Mouse (Mus musculus): ENCODE results near the gene Scap. TPM values are rescaled to one million over a fixed set of nuclear protein-coding genes. Genes with fewer than 3 reads are reported as not detected.

Gene Scap
- polyA plus RNA-seq (2015; fragmentation: Nextera tagmentation; extraction: Ambion mirVana): 14.9 and 15.7 TPM in 2 replicates

DNA sequence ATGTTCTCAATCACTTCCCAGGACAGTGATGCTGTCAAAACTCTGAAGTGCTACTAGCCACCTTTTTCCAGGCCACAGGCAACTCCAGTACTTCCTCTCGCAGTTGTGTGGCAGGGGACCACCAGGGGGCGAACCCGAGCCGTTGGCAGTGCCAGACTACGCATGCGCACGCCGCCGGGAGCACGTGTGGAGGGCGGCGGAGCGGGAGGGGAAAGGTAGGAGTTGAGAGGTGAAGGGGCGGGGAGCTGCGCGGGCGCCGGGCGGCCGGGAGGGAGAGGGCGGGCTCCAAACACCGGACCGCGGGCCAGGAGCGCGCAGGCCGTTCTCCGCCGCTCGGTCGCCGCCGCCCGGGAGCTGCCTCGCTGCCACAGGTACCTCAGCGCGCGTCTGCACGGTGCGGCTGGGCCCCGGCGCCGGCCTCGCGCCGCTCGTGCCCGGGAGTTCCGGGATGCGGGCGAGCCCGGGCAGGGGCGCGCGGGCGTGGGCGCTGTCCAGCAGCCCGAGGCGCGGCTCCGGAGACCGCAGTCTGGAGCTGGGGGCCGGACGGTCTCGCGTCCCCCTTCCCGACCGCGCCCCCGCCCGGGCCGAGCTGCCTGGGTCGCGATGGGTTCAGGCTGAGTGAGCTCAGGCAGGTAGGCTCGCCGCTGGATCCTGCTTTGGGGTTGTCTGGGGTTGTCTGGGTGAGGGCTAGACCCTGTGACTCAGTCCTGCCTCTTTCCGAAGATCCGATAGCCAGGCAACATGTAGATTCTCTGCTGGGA is at the start of gene Scap:
Gene Scap (plus strand): TSS at position 154 of the 761 bp plus-strand sequence.
- H3K36me3 ChIP-seq (ENCODE audit: control insufficient read depth, insufficient read depth): no peaks in the 10 kb centered on the region
- H3K9ac ChIP-seq (ENCODE audit: low read depth, low read length): peak within 1 kb of the TSS; percentile 64
- no peaks in the 10 kb centered on the region for H3K27me3 ChIP-seq (replicated peaks; ENCODE audit: control insufficient read depth, insufficient read depth, low read length)
- no peaks in the 10 kb centered on the region for H3K4me1 ChIP-seq (replicated peaks; ENCODE audit: control insufficient read depth, insufficient read depth, low read length)
- H3K4me2 ChIP-seq (replicated peaks; ENCODE audit: low read depth): peak within 1 kb of the TSS; percentile 75
- TF ChIP-seq CTCF (IDR thresholded peaks at IDR 0.05; ENCODE audit: low read depth): peak; percentile 99
- peak within 1 kb of the TSS; percentile 79 for H3K4me3 ChIP-seq (ENCODE audit: low read depth, low read length)
- no peak within 1 kb of the TSS; the same call in 1 of the 2 replicates for H3K27ac ChIP-seq (ENCODE audit: low read depth, low read length)
- no peaks in the 10 kb centered on the region for H3K9me3 ChIP-seq (ENCODE audit: control insufficient read depth)
- WGBS: under 1% methylated on average over 67 of the region's 78 CpGs
- ATAC-seq: peak; percentile 91

DNA sequence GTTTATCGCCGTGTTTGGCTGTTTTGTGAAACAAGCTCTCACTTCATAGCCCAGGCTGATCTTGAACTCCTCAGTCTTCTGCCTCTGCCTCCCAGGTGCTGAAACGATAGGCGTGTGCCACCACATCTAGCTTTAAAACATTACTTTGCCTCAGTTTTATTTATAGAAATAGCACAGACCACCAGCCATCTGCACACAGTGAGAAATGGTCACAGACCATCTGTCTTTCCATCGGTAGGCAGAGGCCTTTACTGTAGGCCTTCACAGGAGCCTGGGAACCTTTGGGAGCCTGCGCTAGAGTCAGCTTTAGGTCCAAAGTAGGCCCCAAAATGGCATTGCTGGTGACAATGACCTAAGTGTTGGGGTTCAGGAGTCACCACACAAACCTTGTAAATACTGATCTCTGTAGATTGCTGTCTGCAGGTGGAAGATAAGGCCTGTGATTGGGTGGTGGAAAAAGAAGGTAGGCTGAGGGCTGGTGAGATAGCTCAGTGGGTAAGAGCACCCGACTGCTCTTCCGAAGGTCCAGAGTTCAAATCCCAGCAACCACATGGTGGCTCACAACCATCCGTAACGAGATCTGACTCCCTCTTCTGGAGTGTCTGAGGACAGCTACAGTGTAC is 48.9 kb upstream of the Scap start:
- Histone ChIP-seq H3K27ac (ENCODE audit: low read depth, low read length) (no peak overlapping the region), H3K9ac (ENCODE audit: low read depth, low read length) (no peak overlapping the region), H3K4me2 (replicated peaks; ENCODE audit: low read depth) (no peak overlapping the region), H3K27me3 (replicated peaks; ENCODE audit: control insufficient read depth, insufficient read depth, low read length) (no peaks in the 10 kb centered on the region), H3K4me1 (replicated peaks; ENCODE audit: control insufficient read depth, insufficient read depth, low read length) (no peaks in the 10 kb centered on the region), H3K4me3 (ENCODE audit: low read depth, low read length) (no peak overlapping the region), H3K9me3 (ENCODE audit: control insufficient read depth) (no peaks in the 10 kb centered on the region), H3K36me3 (ENCODE audit: control insufficient read depth, insufficient read depth) (no peaks in the 10 kb centered on the region)
- ATAC-seq: no peak
- 91% methylated on average over 8 of the region's 10 CpGs for WGBS
- no peak for TF ChIP-seq CTCF (IDR thresholded peaks at IDR 0.05; ENCODE audit: low read depth)

GRCm38 (mm10) chr9:110287321-110287924 is 45.7 kb upstream of the Scap start:
- Histone ChIP-seq H3K9ac (ENCODE audit: low read depth, low read length) (no peak overlapping the region), H3K9me3 (ENCODE audit: control insufficient read depth) (no peaks in the 10 kb centered on the region), H3K4me1 (replicated peaks; ENCODE audit: control insufficient read depth, insufficient read depth, low read length) (no peaks in the 10 kb centered on the region), H3K36me3 (ENCODE audit: control insufficient read depth, insufficient read depth) (no peaks in the 10 kb centered on the region), H3K27me3 (replicated peaks; ENCODE audit: control insufficient read depth, insufficient read depth, low read length) (no peaks in the 10 kb centered on the region), H3K4me3 (ENCODE audit: low read depth, low read length) (no peak overlapping the region), H3K4me2 (replicated peaks; ENCODE audit: low read depth) (no peak overlapping the region), H3K27ac (ENCODE audit: low read depth, low read length) (no peak overlapping the region)
- WGBS: 83% methylated on average over 7 of the region's 7 CpGs
- no peak for ATAC-seq
- no peak for TF ChIP-seq CTCF (IDR thresholded peaks at IDR 0.05; ENCODE audit: low read depth)

DNA sequence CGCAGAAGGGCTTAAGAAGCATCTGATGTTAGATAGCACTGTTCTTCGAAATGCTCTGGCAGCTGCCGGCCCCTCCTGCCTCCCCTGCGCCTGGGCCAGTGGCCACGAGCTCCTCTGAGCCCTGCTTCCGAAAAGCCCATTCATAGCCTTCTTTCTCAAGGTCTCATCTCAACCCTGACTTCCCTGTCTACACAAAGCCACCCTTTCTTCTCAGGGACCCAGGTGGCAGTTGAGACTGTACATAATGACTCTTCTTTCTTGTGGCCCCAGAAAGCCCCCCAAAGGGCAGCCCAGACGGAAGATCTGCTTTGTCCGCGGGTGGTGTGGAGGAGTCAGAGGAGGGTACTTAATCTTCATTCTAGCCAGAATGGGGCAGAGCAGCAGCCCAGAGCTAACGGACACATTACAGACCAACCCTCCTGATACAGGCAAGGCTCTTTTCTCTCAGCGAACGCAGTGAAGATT is 39.8 kb upstream of the Scap start:
- H3K27me3 ChIP-seq (replicated peaks; ENCODE audit: control insufficient read depth, insufficient read depth, low read length): no peaks in the 10 kb centered on the region
- no peaks in the 10 kb centered on the region for H3K4me1 ChIP-seq (replicated peaks; ENCODE audit: control insufficient read depth, insufficient read depth, low read length)
- no peak overlapping the region for H3K4me3 ChIP-seq (ENCODE audit: low read depth, low read length)
- H3K4me2 ChIP-seq (replicated peaks; ENCODE audit: low read depth): no peak overlapping the region
- no peak for TF ChIP-seq CTCF (IDR thresholded peaks at IDR 0.05; ENCODE audit: low read depth)
- no peak overlapping the region for H3K27ac ChIP-seq (ENCODE audit: low read depth, low read length)
- H3K9ac ChIP-seq (ENCODE audit: low read depth, low read length): no peak overlapping the region
- ATAC-seq: no peak
- WGBS: 71% methylated on average over 12 of the region's 12 CpGs
- no peaks in the 10 kb centered on the region for H3K9me3 ChIP-seq (ENCODE audit: control insufficient read depth)
- H3K36me3 ChIP-seq (ENCODE audit: control insufficient read depth, insufficient read depth): no peaks in the 10 kb centered on the region

DNA sequence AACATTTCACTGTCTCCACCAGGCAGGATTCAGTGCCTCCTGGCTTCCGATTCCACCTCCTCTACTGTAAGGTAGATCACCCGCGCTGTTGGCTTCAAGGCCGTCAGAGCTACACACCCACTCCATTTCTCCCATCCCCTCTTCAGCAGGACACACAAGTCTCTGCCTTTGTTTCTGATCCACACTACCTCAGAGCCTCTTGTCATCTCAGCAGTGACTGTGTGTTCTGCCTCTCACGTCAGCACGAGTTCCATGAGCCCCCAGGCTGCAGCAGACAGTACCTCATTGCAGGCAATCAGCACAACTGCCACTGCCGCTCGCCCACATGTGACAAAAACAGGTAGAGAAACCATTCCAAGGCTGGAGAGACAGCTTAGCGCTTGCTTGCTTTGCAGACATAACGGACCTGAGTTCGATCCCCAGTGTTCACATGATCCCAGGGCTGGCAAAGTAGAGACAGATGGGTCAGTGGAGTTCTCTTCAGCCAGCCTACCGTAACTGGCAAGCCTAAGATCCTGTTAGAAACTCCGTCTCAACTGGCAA is 39.1 kb upstream of the Scap start:
- Histone ChIP-seq H3K27ac (ENCODE audit: low read depth, low read length) (no peak overlapping the region), H3K4me3 (ENCODE audit: low read depth, low read length) (no peak overlapping the region), H3K4me1 (replicated peaks; ENCODE audit: control insufficient read depth, insufficient read depth, low read length) (no peaks in the 10 kb centered on the region), H3K4me2 (replicated peaks; ENCODE audit: low read depth) (no peak overlapping the region), H3K9ac (ENCODE audit: low read depth, low read length) (no peak overlapping the region), H3K27me3 (replicated peaks; ENCODE audit: control insufficient read depth, insufficient read depth, low read length) (no peaks in the 10 kb centered on the region), H3K9me3 (ENCODE audit: control insufficient read depth) (no peaks in the 10 kb centered on the region), H3K36me3 (ENCODE audit: control insufficient read depth, insufficient read depth) (no peaks in the 10 kb centered on the region)
- no peak for ATAC-seq
- WGBS: 82% methylated on average over 13 of the region's 13 CpGs
- no peak for TF ChIP-seq CTCF (IDR thresholded peaks at IDR 0.05; ENCODE audit: low read depth)

- TF ChIP-seq CTCF (IDR thresholded peaks at IDR 0.05; ENCODE audit: low read depth): no peak
- no peaks in the 10 kb centered on the region for H3K27me3 ChIP-seq (replicated peaks; ENCODE audit: control insufficient read depth, insufficient read depth, low read length)
- H3K4me2 ChIP-seq (replicated peaks; ENCODE audit: low read depth): no peak overlapping the region
- H3K36me3 ChIP-seq (ENCODE audit: control insufficient read depth, insufficient read depth): no peaks in the 10 kb centered on the region
- ATAC-seq: no peak
- H3K9ac ChIP-seq (ENCODE audit: low read depth, low read length): no peak overlapping the region
- no peak overlapping the region for H3K4me3 ChIP-seq (ENCODE audit: low read depth, low read length)
- no peaks in the 10 kb centered on the region for H3K4me1 ChIP-seq (replicated peaks; ENCODE audit: control insufficient read depth, insufficient read depth, low read length)
- H3K9me3 ChIP-seq (ENCODE audit: control insufficient read depth): no peaks in the 10 kb centered on the region
- 43% methylated on average over 3 of the region's 3 CpGs for WGBS
- no peak overlapping the region for H3K27ac ChIP-seq (ENCODE audit: low read depth, low read length)
Measured at GRCm38 (mm10) chr9:110294786-110295185, 38.3 kb upstream of the Scap start.

Data from intestine, postnatal 0 days (tissue).